Mouse (Mus musculus) hindbrain, postnatal 0 days (tissue): ENCODE results near the gene Aggf1. TPM values are rescaled to one million over a fixed set of nuclear protein-coding genes. Genes with fewer than 3 reads are reported as not detected.

Source experiments
- ATAC-seq: fragments of 200-750 bp; cut with Nextera tagmentation; 2 replicates; pipeline ENCODE4 v1.8.0; 2017; ENCODE audit warnings: mild to moderate bottlenecking, moderate TSS enrichment, moderate library complexity
- DNase-seq: peaks from one replicate; pipeline ENCODE4 v3.0.0-alpha.2; 2015; ENCODE audit warnings: low spot score
- H3K27ac ChIP-seq: fragments of 300-500 bp; sonication (generic); 2 replicates; pipeline ENCODE4 v1.5.1; 2014; ENCODE audit warnings: mild to moderate bottlenecking
- H3K27me3 ChIP-seq: fragments of 300-500 bp; sonication (generic); 2 replicates; pipeline ENCODE4 v1.6.1; 2014; ENCODE audit warnings: low read length, mixed read lengths; ENCODE audit not compliant: insufficient read depth
- H3K36me3 ChIP-seq: fragments of 300-500 bp; sonication (generic); 2 replicates; pipeline ENCODE4 v1.6.1; 2014; ENCODE audit warnings: low read length, mixed read lengths; ENCODE audit not compliant: insufficient read depth
- H3K4me1 ChIP-seq: fragments of 300-500 bp; sonication (generic); 2 replicates; pipeline ENCODE4 v1.6.1; 2014; ENCODE audit warnings: antibody characterized with exemption, low read length, mixed read lengths; ENCODE audit not compliant: insufficient read depth
- H3K4me2 ChIP-seq: fragments of 300-500 bp; sonication (generic); 2 replicates; pipeline ENCODE4 v1.6.1; 2014; ENCODE audit warnings: low read depth, mild to moderate bottlenecking, low read length, moderate library complexity, mixed read lengths
- H3K4me3 ChIP-seq: fragments of 300-500 bp; sonication (generic); 2 replicates; pipeline ENCODE4 v1.5.1; 2014; ENCODE audit warnings: low read length
- H3K9ac ChIP-seq: fragments of 300-500 bp; sonication (generic); replicated peaks from 2 replicates; pipeline ENCODE4 v1.6.1; 2014; ENCODE audit warnings: mild to moderate bottlenecking, low read length, moderate library complexity, mixed read lengths
- H3K9me3 ChIP-seq: fragments of 300-500 bp; sonication (generic); 2 replicates; pipeline ENCODE4 v1.6.1; 2016; ENCODE audit warnings: low read length, mixed read lengths
- CTCF ChIP-seq: IDR thresholded peaks from 2 replicates; pipeline ENCODE4 v1.5.1; 2016; ENCODE audit warnings: antibody characterized with exemption, control low read depth, low read depth
- WGBS: fragments of 180-500 bp; shearing (Covaris S2); extraction: QIAGEN DNeasy Blood & Tissue Kit; methylation state at CpG from one replicate; pipeline ENCODE4 v1.1.7; 2014; 5-methylcytosine and 5-hydroxymethylcytosine counted together
- polyA plus RNA-seq: library from polyadenylated mRNA; unstranded; fragments of >200 nt; fragmentation: Nextera tagmentation; extraction: Ambion mirVana; gene quantifications from 2 replicates; pipeline ENCODE4 v1.2.1, GENCODE M21; 2015
- total RNA-seq: library from RNA; depleted of rRNA; stranded (reverse); fragments of >200 nt; gene quantifications from 2 replicates; pipeline ENCODE4 v1.2.3, GENCODE M21; 2014; rRNA removed

Aggf1 gene
- total RNA-seq (23.7 and 28.4 TPM in 2 replicates), polyA plus RNA-seq (29.1 and 30.4 TPM in 2 replicates)

GRCm38 (mm10) chr13:95374701-95375553 is at the start of gene Aggf1:
Aggf1 (minus strand) TSS chr13:95375352.
- H3K27me3 ChIP-seq: no peaks in the 10 kb centered on the region
- peak; percentile 96 for DNase-seq
- no peaks in the 10 kb centered on the region for H3K9me3 ChIP-seq
- peak; percentile 99 for ATAC-seq
- H3K4me2 ChIP-seq: peak within 1 kb of the TSS; percentile 81
- under 1% methylated on average over 86 of the region's 86 CpGs for WGBS
- peak within 1 kb of the TSS; percentile 88 for H3K27ac ChIP-seq
- H3K4me1 ChIP-seq: peaks cover 10% of the 10 kb centered on the region
- TF ChIP-seq CTCF: no peak
- peak within 1 kb of the TSS; percentile 93 for H3K9ac ChIP-seq
- peak within 1 kb of the TSS; percentile 99 for H3K4me3 ChIP-seq
- peaks cover 8% of the 10 kb centered on the region; the same call in 1 of the 2 replicates for H3K36me3 ChIP-seq

GRCm38 (mm10) chr13:95424932-95425331 is 49.8 kb upstream of the Aggf1 start:
- Histone ChIP-seq H3K4me2 (no peak overlapping the region), H3K9me3 (no peaks in the 10 kb centered on the region), H3K9ac (no peak overlapping the region), H3K36me3 (no peaks in the 10 kb centered on the region), H3K4me1 (no peaks in the 10 kb centered on the region), H3K27me3 (no peaks in the 10 kb centered on the region), H3K27ac (no peak overlapping the region), H3K4me3 (no peak overlapping the region)
- no peak for ATAC-seq
- no peak for TF ChIP-seq CTCF
- peak; percentile 8 for DNase-seq
- 81% methylated on average over 7 of the region's 7 CpGs for WGBS

- H3K27me3 ChIP-seq: no peaks in the 10 kb centered on the region
- ATAC-seq (peak; percentile 86), DNase-seq (peak; percentile 80)
- no peaks in the 10 kb centered on the region for H3K9me3 ChIP-seq
- H3K27ac ChIP-seq: 0 out of 2 replicates have a peak overlapping the region, but pooled peaks have one; percentile 29
- H3K4me2 ChIP-seq: peak overlapping the region; percentile 21
- no peak overlapping the region for H3K4me3 ChIP-seq
- 21% methylated on average over 8 of the region's 8 CpGs for WGBS
- no peak overlapping the region for H3K9ac ChIP-seq
- H3K36me3 ChIP-seq: no peaks in the 10 kb centered on the region
- peaks cover 8% of the 10 kb centered on the region for H3K4me1 ChIP-seq
- no peak for TF ChIP-seq CTCF
Measured at GRCm38 (mm10) chr13:95419204-95419749, 44.1 kb upstream of the Aggf1 start.

GRCm38 (mm10) chr13:95418575-95419203 is 43.5 kb upstream of the Aggf1 start:
- TF ChIP-seq CTCF: no peak
- H3K27me3 ChIP-seq: no peaks in the 10 kb centered on the region
- H3K4me3 ChIP-seq: no peak overlapping the region
- H3K36me3 ChIP-seq: no peaks in the 10 kb centered on the region
- H3K9me3 ChIP-seq: no peaks in the 10 kb centered on the region
- ATAC-seq (no peak), DNase-seq (peak; percentile 12)
- peak overlapping the region; percentile 56; the same call in 1 of the 2 replicates for H3K27ac ChIP-seq
- peaks cover 8% of the 10 kb centered on the region for H3K4me1 ChIP-seq
- 32% methylated on average over 6 of the region's 6 CpGs for WGBS
- no peak overlapping the region for H3K9ac ChIP-seq
- peak overlapping the region; percentile 21 for H3K4me2 ChIP-seq

GRCm38 (mm10) chr13:95412257-95412656 is 37.1 kb upstream of the Aggf1 start:
- no peaks in the 10 kb centered on the region for H3K9me3 ChIP-seq
- H3K27me3 ChIP-seq: no peaks in the 10 kb centered on the region
- H3K4me2 ChIP-seq: no peak overlapping the region
- H3K36me3 ChIP-seq: no peaks in the 10 kb centered on the region
- ATAC-seq (no peak), DNase-seq (no peak)
- no peak overlapping the region for H3K4me3 ChIP-seq
- TF ChIP-seq CTCF: no peak
- H3K4me1 ChIP-seq: no peaks in the 10 kb centered on the region
- no peak overlapping the region for H3K27ac ChIP-seq
- 79% methylated on average over 2 of the region's 2 CpGs for WGBS
- no peak overlapping the region for H3K9ac ChIP-seq

- ATAC-seq (no peak), DNase-seq (no peak)
- no peak overlapping the region for H3K9ac ChIP-seq
- H3K27me3 ChIP-seq: no peaks in the 10 kb centered on the region
- no peaks in the 10 kb centered on the region for H3K9me3 ChIP-seq
- TF ChIP-seq CTCF: no peak
- no peaks in the 10 kb centered on the region for H3K4me1 ChIP-seq
- no peaks in the 10 kb centered on the region for H3K36me3 ChIP-seq
- no peak overlapping the region for H3K4me2 ChIP-seq
- WGBS: 68% methylated on average over 7 of the region's 7 CpGs
- no peak overlapping the region for H3K4me3 ChIP-seq
- H3K27ac ChIP-seq: no peak overlapping the region
Measured at GRCm38 (mm10) chr13:95393242-95393641, 18.1 kb upstream of the Aggf1 start.
